Mouse (Mus musculus): Measurements from ENCODE around the gene Gipc3.

DNA sequence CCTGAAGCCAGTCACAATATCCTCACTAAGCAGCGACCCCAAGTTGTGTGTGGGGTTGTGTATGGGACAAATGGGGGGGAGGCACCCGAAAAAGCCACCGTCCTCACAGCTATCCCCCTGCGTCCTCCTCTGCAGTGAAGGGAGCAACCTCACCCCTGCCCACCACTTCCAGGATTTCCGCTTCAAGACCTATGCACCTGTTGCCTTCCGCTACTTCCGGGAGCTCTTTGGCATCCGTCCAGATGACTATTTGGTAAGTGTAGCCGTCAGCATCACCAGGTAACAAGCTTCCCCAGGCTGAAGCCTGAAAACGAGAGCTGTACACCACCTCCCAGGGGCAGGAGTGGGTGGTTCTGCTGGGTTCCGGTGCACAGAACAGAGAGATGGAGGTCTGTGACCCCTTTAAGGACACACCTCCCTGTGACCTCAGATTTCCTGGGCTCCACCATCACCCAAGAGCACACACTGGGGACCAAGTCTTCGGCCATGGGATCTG is 36.8 kb downstream of the Gipc3 start:
- no peak for TF ChIP-seq CTCF (IDR thresholded peaks at IDR 0.05; ENCODE audit: low read depth, low read length)
- no peak for TF ChIP-seq POLR2A (IDR thresholded peaks at IDR 0.05; ENCODE audit: extremely low read depth, insufficient read depth, low read length)

Measured in liver, adult 2 months (tissue).